Mouse (Mus musculus) cortical plate, adult 2 months (tissue): ENCODE measurements at regions not wholly inside any gene's neighbourhood (a gene's known extent, or its start where the extent isn't known, plus 50 kb on each side); places are given as distances from the start of the nearest gene placed in this dataset.

Experiments
- CTCF ChIP-seq: fragments of 200-500 bp; IDR thresholded peaks from 2 replicates; pipeline ENCODE4 v1.5.1; 2011; ENCODE audit warnings: mild to moderate bottlenecking, control low read depth, low read length; ENCODE audit not compliant: insufficient read depth; ENCODE audit errors: extremely low read depth
- POLR2A ChIP-seq: fragments of 200-500 bp; IDR thresholded peaks from 2 replicates; pipeline ENCODE4 v1.6.1; 2011; ENCODE audit warnings: mild to moderate bottlenecking, low read length, control low read depth; ENCODE audit not compliant: insufficient read depth; ENCODE audit errors: extremely low read depth

DNA sequence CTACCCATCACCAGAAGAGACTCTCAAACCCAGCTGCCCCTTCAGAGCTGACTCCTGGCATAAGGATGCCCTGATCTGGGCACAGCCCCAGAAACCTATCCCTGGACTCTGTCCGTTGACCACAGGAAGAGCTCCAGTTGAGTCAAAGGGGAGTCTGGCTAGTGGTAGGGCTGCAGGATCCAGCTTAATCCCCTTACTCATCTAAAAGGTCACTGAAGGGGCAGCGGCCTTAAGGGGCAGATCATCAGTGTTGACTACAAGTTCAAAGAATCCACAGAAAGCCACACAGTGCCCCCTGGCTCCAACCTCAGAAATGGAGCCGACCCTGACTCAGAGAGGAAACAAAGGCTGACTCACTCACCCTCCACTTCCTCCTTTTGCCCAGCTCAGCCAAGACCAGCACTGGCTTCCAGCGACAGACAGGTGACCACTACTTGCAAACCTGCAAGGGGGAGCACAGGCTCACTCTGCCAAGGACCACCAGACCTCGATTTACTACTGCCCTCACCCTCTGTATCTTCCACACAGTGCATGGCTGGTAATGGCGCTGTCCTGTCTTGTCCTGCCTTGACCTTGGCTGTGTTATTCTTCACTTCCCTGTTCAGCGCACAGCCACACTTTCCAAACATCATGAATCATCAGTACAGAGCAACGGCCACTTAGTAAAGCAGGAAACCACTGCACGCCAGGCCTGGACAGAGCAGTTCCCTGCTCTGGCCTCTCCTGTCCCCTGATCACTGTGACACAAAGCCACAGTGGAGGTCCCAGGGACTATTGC lies 96.0 kb downstream of the Tomm20 start:
- TF ChIP-seq CTCF, result no peak
- TF ChIP-seq POLR2A, result no peak
